Mouse (Mus musculus) intestine, postnatal 0 days (tissue): ENCODE measurements around the gene Gipr. TPM values are rescaled to one million over a fixed set of nuclear protein-coding genes. Genes with fewer than 3 reads are reported as not detected.

ENCODE experiments used
- ATAC-seq: fragments of 200-750 bp; cut with Nextera tagmentation; 2 replicates; pipeline ENCODE4 v1.8.0; 2017; ENCODE audit warnings: mild to moderate bottlenecking, moderate TSS enrichment, moderate library complexity
- H3K27ac ChIP-seq: fragments of 300-500 bp; sonication (generic); 2 replicates; pipeline ENCODE4 v1.5.1; 2014; ENCODE audit warnings: mild to moderate bottlenecking, low read depth, low read length, moderate library complexity
- H3K27me3 ChIP-seq: fragments of 300-500 bp; sonication (generic); replicated peaks from 2 replicates; pipeline ENCODE4 v1.6.1; 2014; ENCODE audit warnings: low read length, mixed read lengths; ENCODE audit not compliant: control insufficient read depth, insufficient read depth
- H3K36me3 ChIP-seq: fragments of 300-500 bp; sonication (generic); 2 replicates; pipeline ENCODE4 v1.6.1; 2014; ENCODE audit warnings: mild to moderate bottlenecking, moderate library complexity; ENCODE audit not compliant: control insufficient read depth, insufficient read depth
- H3K4me1 ChIP-seq: fragments of 300-500 bp; sonication (generic); replicated peaks from 2 replicates; pipeline ENCODE4 v1.6.1; 2014; ENCODE audit warnings: antibody characterized with exemption, low read length, mixed read lengths; ENCODE audit not compliant: control insufficient read depth, insufficient read depth
- H3K4me2 ChIP-seq: fragments of 300-500 bp; sonication (generic); replicated peaks from 2 replicates; pipeline ENCODE4 v1.6.1; 2014; ENCODE audit warnings: low read depth, mild to moderate bottlenecking, moderate library complexity
- H3K4me3 ChIP-seq: fragments of 300-500 bp; sonication (generic); 2 replicates; pipeline ENCODE4 v1.5.1; 2014; ENCODE audit warnings: low read depth, low read length
- H3K9ac ChIP-seq: fragments of 300-500 bp; sonication (generic); 2 replicates; pipeline ENCODE4 v1.6.1; 2014; ENCODE audit warnings: mild to moderate bottlenecking, low read depth, low read length
- H3K9me3 ChIP-seq: fragments of 300-500 bp; sonication (generic); 2 replicates; pipeline ENCODE4 v1.6.1; 2016; ENCODE audit warnings: mixed run types; ENCODE audit not compliant: control insufficient read depth
- CTCF ChIP-seq: sonication (generic); IDR thresholded peaks from 2 replicates; pipeline ENCODE4 v1.5.1; 2016; ENCODE audit warnings: low read depth, mild to moderate bottlenecking, control low read depth, antibody characterized with exemption, moderate library complexity
- WGBS: fragments of 180-500 bp; shearing (Covaris S2); extraction: QIAGEN DNeasy Blood & Tissue Kit; methylation state at CpG from one replicate; pipeline ENCODE4 v1.1.7; 2014; 5-methylcytosine and 5-hydroxymethylcytosine counted together
- microRNA counts: library from miRNA; unstranded; fragments of <30 nt; microRNA quantifications from one replicate; lab custom pipeline; 2016
- microRNA-seq: library from miRNA; unstranded; fragments of <30 nt; microRNA quantifications from one replicate; pipeline ENCODE4, GENCODE M21; 2016
- polyA plus RNA-seq: library from polyadenylated mRNA; unstranded; fragments of >200 nt; fragmentation: Nextera tagmentation; extraction: Ambion mirVana; gene quantifications from 2 replicates; pipeline ENCODE4 v1.2.1, GENCODE M21; 2015

The Gipr gene
- polyA plus RNA-seq, 1 experiment from 2014 or later: 0.48 TPM

DNA sequence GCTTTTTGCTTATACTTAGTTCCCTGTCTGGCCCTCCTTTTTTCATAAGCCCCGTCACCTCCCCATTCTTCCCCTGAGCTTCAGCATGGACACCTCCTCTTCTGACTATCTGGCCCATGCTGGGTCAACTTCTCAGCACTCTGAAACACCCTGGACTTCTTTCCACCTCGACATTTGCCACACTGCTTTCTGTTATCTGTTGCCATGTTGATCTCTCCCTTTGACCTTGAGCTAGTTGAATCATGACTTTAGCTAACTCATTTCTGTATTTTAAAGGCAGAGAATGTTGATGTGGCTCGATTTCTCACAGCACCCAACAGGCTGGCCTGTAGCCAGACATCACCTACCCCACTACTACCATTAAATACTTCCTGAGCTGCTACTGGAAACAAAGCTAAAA is 58.5 kb downstream of the Gipr start:
- Histone ChIP-seq H3K27ac (no peak overlapping the region), H3K36me3 (no peaks in the 10 kb centered on the region), H3K9me3 (no peaks in the 10 kb centered on the region), H3K27me3 (no peaks in the 10 kb centered on the region), H3K4me1 (no peaks in the 10 kb centered on the region), H3K4me2 (no peak overlapping the region), H3K9ac (no peak overlapping the region), H3K4me3 (no peak overlapping the region)
- no peak for ATAC-seq
- TF ChIP-seq CTCF: no peak
- 46% methylated on average over 3 of the region's 3 CpGs for WGBS

MicroRNAs within 50 kb of the gene (microRNA counts, 519-probe panel; counts per million panel counts)
- microRNA mmu-miR-330 (lab: Ali Mortazavi, UCI): not detected

Small RNA genes lying within 50 kb of the gene (microRNA-seq; reads per million reads assigned to microRNA genes)
- 110 reads per million, percentile 48 among the genes with 10 or more reads in this experiment for gene Mir330

Other genes with a start within 250 kb of the Gipr start
- 0.18 and 0.24 TPM in 2 replicates for gene Nova2, start 240.2 kb downstream of the Gipr start, polyA plus RNA-seq
- gene Nanos2, start 178.7 kb downstream of the Gipr start, polyA plus RNA-seq: not detected in 2 replicates
- 1.1 and 1.2 TPM in 2 replicates for gene Mypop, start 174.9 kb downstream of the Gipr start, polyA plus RNA-seq
- gene Irf2bp1, start 162.1 kb downstream of the Gipr start, polyA plus RNA-seq: 11.4 and 11.9 TPM in 2 replicates
- 11.8 and 12.4 TPM in 2 replicates for gene Foxa3, start 142.6 kb downstream of the Gipr start, polyA plus RNA-seq
- gene Sympk, start 141.8 kb downstream of the Gipr start, polyA plus RNA-seq: 8.9 and 9.1 TPM in 2 replicates
- not detected in 2 replicates for gene Rsph6a, start 111.4 kb downstream of the Gipr start, polyA plus RNA-seq
- gene Dmwd, start 89.9 kb downstream of the Gipr start, polyA plus RNA-seq: 4.7 and 5.4 TPM in 2 replicates
- gene Dmpk, start 82.3 kb downstream of the Gipr start, polyA plus RNA-seq: 50.8 and 60.4 TPM in 2 replicates
- 4.6 and 5.1 TPM in 2 replicates for gene Six5, start 71.5 kb downstream of the Gipr start, polyA plus RNA-seq
- 0.38 and 0.39 TPM in 2 replicates for gene Gm4969, start 47.8 kb downstream of the Gipr start, polyA plus RNA-seq
- gene Fbxo46, start 46.3 kb downstream of the Gipr start, polyA plus RNA-seq: 4.8 and 5.1 TPM in 2 replicates
- gene Qpctl, start 16.8 kb downstream of the Gipr start, polyA plus RNA-seq: 7.3 and 8.1 TPM in 2 replicates
- gene Snrpd2, start 16.4 kb downstream of the Gipr start, polyA plus RNA-seq: 66.3 and 69.6 TPM in 2 replicates
- gene Eml2, start 10.3 kb upstream of the Gipr start, polyA plus RNA-seq: 5.0 and 5.1 TPM in 2 replicates
- gene Gpr4, start 46.4 kb upstream of the Gipr start, polyA plus RNA-seq: 1.3 and 1.6 TPM in 2 replicates
- gene Opa3, start 62.2 kb upstream of the Gipr start, polyA plus RNA-seq: 26.5 and 27.5 TPM in 2 replicates
- gene Vasp, start 105.7 kb upstream of the Gipr start, polyA plus RNA-seq: 98.5 and 106 TPM in 2 replicates
- 0.12 and 0.14 TPM in 2 replicates for gene Ppm1n, start 113.9 kb upstream of the Gipr start, polyA plus RNA-seq
- gene Rtn2, start 116.5 kb upstream of the Gipr start, polyA plus RNA-seq: 7.1 and 9.3 TPM in 2 replicates
- 0.12 and 0.54 TPM in 2 replicates for gene Fosb, start 143.9 kb upstream of the Gipr start, polyA plus RNA-seq
- gene Ercc1, start 178.7 kb upstream of the Gipr start, polyA plus RNA-seq: 22.1 and 27.1 TPM in 2 replicates
- gene Cd3eap, start 193.4 kb upstream of the Gipr start, polyA plus RNA-seq: 8.3 and 9.7 TPM in 2 replicates
- gene Ppp1r13l, start 193.6 kb upstream of the Gipr start, polyA plus RNA-seq: 1.4 TPM in 2 replicates
- gene Ercc2, start 215.9 kb upstream of the Gipr start, polyA plus RNA-seq: 6.2 and 8.7 TPM in 2 replicates
- gene Klc3, start 238.0 kb upstream of the Gipr start, polyA plus RNA-seq: 1.6 TPM in 2 replicates
- gene Ckm, start 238.6 kb upstream of the Gipr start, polyA plus RNA-seq: 25.2 and 26.2 TPM in 2 replicates